Mouse (Mus musculus) megakaryocyte-erythroid progenitor cell, adult 5 weeks (primary cell): Measurements from ENCODE around the gene Efr3b. TPM values are rescaled to one million over a fixed set of nuclear protein-coding genes. Genes with fewer than 3 reads are reported as not detected.

Source experiments
- polyA plus RNA-seq: library from polyadenylated mRNA; stranded (reverse); fragments of >175 nt; gene quantifications from 2 replicates; pipeline ENCODE4 v1.2.3, GENCODE M21; 2012

The Efr3b gene
- 0.19 and 0.73 TPM in 2 replicates for polyA plus RNA-seq

GRCm38 (mm10) chr12:4038061-4039041 lies at the start of gene Efr3b:
Efr3b (minus strand) TSS chr12:4038915.

GRCm38 (mm10) chr12:4082132-4083001 lies 43.7 kb upstream of the Efr3b start, which contains the start of gene Dnajc27:
Dnajc27 (plus strand) TSS chr12:4082583.

GRCm38 (mm10) chr12:3954651-3955050 lies 84.1 kb downstream of the Efr3b start, which contains the start of gene Pomc:
Pomc (plus strand) TSS chr12:3954951.

Other genes with a start within 250 kb of the Efr3b start
- gene Dnmt3a, start 232.9 kb downstream of the Efr3b start, polyA plus RNA-seq = 27.3 and 44.6 TPM in 2 replicates
- gene Pomc, start 84.0 kb downstream of the Efr3b start, polyA plus RNA-seq = 1.8 and 2.2 TPM in 2 replicates
- 6.5 and 7.9 TPM in 2 replicates for gene Dnajc27, start 43.7 kb upstream of the Efr3b start, polyA plus RNA-seq
- gene Adcy3, start 94.2 kb upstream of the Efr3b start, polyA plus RNA-seq = 2.7 and 3.5 TPM in 2 replicates
- 4.7 and 4.8 TPM in 2 replicates for gene Ptrhd1, start 195.1 kb upstream of the Efr3b start, polyA plus RNA-seq
- gene Cenpo, start 195.4 kb upstream of the Efr3b start, polyA plus RNA-seq = 4.0 and 4.3 TPM in 2 replicates